Mouse (Mus musculus): ENCODE measurements around the gene Vmn1r235.
A peak's percentile ranks its signal among the peaks of the same experiment; 100 is the strongest.
"Not testable (repeated sequence)": the region's sequence is repeated elsewhere in the genome, so short reads cannot be mapped to it uniquely, and the experiment has no call there.

Vmn1r235 gene

DNA sequence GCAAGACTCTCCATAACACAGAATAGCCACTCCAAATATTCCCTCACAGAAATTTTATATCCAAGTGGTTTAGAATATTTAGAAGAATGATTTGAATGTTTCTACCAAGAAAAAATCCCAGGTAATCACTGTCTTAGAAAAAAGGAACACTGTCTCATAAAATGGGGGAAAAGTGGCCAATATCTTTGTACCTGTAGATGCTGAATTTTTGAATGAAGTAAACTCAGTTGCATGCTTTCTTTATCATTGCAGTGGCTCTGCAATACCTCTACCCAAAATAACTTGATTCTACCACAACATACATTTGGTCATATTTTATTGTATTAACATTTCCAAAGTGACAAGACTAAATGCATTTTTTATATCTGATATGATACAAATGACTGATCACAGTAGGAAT is at the start of gene Vmn1r235:
Gene Vmn1r235 (plus strand): TSS at position 301 of the 400 bp plus-strand sequence.
- no peak for DNase-seq (ENCODE audit: low spot score in 2 of 2)

GRCm38 (mm10) chr17:21211081-21211480 is 45.1 kb upstream of the Vmn1r235 start:
- not testable (repeated sequence) for DNase-seq (ENCODE audit: low spot score in 2 of 2)

DNA sequence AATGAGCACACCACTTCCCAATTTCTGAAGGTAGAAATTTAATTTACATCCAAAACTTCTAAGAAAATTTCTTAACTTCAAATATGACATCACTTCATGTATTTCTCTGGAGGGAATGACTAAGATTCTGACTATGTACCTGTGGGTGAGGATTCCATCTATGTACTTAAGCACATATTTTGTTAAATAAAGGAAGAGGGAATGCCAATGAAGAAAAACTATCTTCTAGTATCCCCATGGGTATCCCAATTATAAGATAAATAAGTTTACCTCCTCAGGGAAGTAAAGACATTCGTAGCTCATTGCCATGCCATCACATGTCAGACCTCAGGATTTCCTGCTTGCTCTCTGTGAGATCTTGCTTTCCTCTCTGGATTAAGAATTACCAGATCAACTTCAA is 30.4 kb upstream of the Vmn1r235 start, which contains the start of gene Vmn1r234:
Gene Vmn1r234 (plus strand): TSS at position 301 of the 400 bp plus-strand sequence.
- DNase-seq (ENCODE audit: low spot score in 2 of 2), result no peak

GRCm38 (mm10) chr17:21231654-21232053 is 24.6 kb upstream of the Vmn1r235 start:
- DNase-seq (ENCODE audit: low spot score in 2 of 2), result peak; percentile 37 to 59

DNA sequence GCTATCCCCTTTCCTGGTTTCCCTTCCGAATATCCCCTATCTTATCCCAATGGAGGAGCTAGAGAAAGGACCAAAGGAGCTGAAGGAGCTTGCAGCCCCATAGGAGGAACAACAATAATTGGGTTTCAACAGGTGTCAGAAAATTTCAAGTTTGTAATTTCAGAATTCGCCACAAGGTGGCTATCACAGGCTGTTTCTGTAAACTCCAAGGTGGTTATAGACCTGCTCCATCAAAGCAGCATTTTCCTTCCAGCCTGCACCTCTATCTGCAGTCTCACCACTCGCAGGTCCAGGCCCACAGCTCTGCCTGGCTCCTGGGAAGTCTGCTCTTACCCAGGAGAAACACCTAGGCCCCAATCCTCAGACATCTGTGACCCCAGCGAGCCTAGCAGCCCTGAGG is 15.9 kb downstream of the Vmn1r235 start:
- peak; percentile 14 to 83 for DNase-seq (ENCODE audit: low spot score in 2 of 2)

GRCm38 (mm10) chr17:21282642-21283041 is 26.4 kb downstream of the Vmn1r235 start, which contains the start of gene Vmn1r236:
Gene Vmn1r236 (plus strand): TSS chr17:21282942.
- DNase-seq (ENCODE audit: low spot score in 2 of 2), result no peak

GRCm38 (mm10) chr17:21284395-21284794 is 28.2 kb downstream of the Vmn1r235 start:
- no peak for DNase-seq (ENCODE audit: low spot score in 2 of 2)

GRCm38 (mm10) chr17:21289695-21290094 is 33.5 kb downstream of the Vmn1r235 start:
- DNase-seq (ENCODE audit: low spot score in 2 of 2), result no peak

DNA sequence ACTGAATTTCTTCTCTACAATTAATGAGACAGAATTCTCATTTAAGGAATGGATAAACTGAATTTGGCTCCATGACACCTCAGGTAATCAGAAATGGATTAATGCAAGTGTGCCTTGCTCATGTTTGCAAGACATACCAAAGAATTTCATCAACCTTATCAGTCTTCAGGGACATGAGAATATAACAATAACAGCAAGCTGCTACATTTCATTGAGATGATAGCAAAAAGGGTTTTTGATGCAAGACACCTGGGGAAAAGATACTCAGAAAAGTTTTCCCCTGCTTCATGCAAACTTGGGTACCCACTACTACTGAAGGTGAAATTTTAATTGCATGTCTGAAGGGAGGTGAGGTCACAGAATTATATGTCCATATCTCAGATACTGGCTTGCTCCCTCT is 55.4 kb downstream of the Vmn1r235 start, which contains the start of gene Vmn1r237:
Gene Vmn1r237 (plus strand): TSS at position 301 of the 400 bp plus-strand sequence.
- DNase-seq (ENCODE audit: low spot score in 2 of 2), result no peak
